Mouse (Mus musculus) E14TG2a.4 (cell line): ENCODE results near the gene Il1rapl1.

Experiments
- CTCF ChIP-seq: conservative IDR thresholded peaks from 2 replicates; pipeline ENCODE4 v1.5.1; 2014; ENCODE audit warnings: low read length
- NANOG ChIP-seq: IDR thresholded peaks from 2 replicates; pipeline ENCODE4 v1.6.1; 2014; ENCODE audit warnings: borderline replicate concordance, low read length, mixed read lengths

- no peak for TF ChIP-seq NANOG
- TF ChIP-seq CTCF = no peak
These were observed 1260.6 kb downstream of the Il1rapl1 start for GRCm38 (mm10) chrX:86854835-86855234.
